Mouse (Mus musculus) forebrain, embryonic 12.5 days (tissue): Measurements from ENCODE around the gene Ephb1. TPM values are rescaled to one million over a fixed set of nuclear protein-coding genes. Genes with fewer than 3 reads are reported as not detected.

Source experiments
- ATAC-seq: fragments of 200-750 bp; cut with Nextera tagmentation; 2 replicates; pipeline ENCODE4 v1.8.0; 2017; ENCODE audit warnings: moderate TSS enrichment; ENCODE audit not compliant: low FRiP score
- H3K27ac ChIP-seq: fragments of 300-500 bp; sonication (generic); 2 replicates; pipeline ENCODE4 v1.5.1; 2016; ENCODE audit warnings: mild to moderate bottlenecking
- H3K27me3 ChIP-seq: fragments of 300-500 bp; sonication (generic); 2 replicates; pipeline ENCODE4 v1.6.1; 2016; ENCODE audit warnings: mild to moderate bottlenecking
- H3K36me3 ChIP-seq: fragments of 300-500 bp; sonication (generic); replicated peaks from 2 replicates; pipeline ENCODE4 v1.6.1; 2016; ENCODE audit warnings: mild to moderate bottlenecking
- H3K4me1 ChIP-seq: fragments of 300-500 bp; sonication (generic); 2 replicates; pipeline ENCODE4 v1.6.1; 2016
- H3K4me2 ChIP-seq: fragments of 300-500 bp; sonication (generic); 2 replicates; pipeline ENCODE4 v1.6.1; 2016; ENCODE audit warnings: mild to moderate bottlenecking, moderate library complexity
- H3K4me3 ChIP-seq: fragments of 300-500 bp; sonication (generic); replicated peaks from 2 replicates; pipeline ENCODE4 v1.5.1; 2016; ENCODE audit warnings: mild to moderate bottlenecking
- H3K9ac ChIP-seq: fragments of 300-500 bp; sonication (generic); 2 replicates; pipeline ENCODE4 v1.6.1; 2016; ENCODE audit warnings: mild to moderate bottlenecking
- H3K9me3 ChIP-seq: fragments of 300-500 bp; sonication (generic); 2 replicates; pipeline ENCODE4 v1.6.1; 2016
- WGBS: fragments of 180-500 bp; shearing (Covaris S2); methylation state at CpG from one replicate; pipeline ENCODE4 v1.1.7; 2016; 5-methylcytosine and 5-hydroxymethylcytosine counted together
- polyA plus RNA-seq: library from polyadenylated mRNA; unstranded; fragments of >200 nt; fragmentation: Nextera tagmentation; extraction: Ambion mirVana; gene quantifications from 2 replicates; pipeline ENCODE4 v1.2.1, GENCODE M21; 2016

Gene Ephb1
- polyA plus RNA-seq, 1 experiment from 2014 or later = 26.7 TPM

DNA sequence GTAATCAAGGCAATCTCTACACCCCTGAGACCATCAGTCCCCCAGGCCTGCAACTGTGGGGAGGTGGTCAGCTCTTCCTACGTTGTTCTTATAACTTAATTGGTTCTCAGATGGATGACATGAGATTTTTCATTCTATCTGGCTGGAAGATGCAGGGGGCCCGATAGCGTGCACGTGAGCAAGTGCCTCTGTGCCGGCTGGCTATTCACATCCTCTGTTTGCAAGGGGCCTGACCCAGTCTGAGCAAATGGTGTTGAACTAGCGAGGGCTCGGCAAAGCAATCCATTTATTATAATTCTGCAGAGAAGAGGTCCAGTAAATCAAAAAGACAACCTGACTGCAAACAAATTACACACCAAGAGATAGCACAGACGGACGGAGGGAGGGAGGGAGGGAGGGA is 93.0 kb downstream of the Ephb1 start:
- peaks cover 63% of the 10 kb centered on the region for H3K4me1 ChIP-seq
- peak; percentile 67 for ATAC-seq
- H3K27me3 ChIP-seq = peaks cover 56% of the 10 kb centered on the region
- H3K9me3 ChIP-seq = no peaks in the 10 kb centered on the region
- H3K4me2 ChIP-seq = peak overlapping the region; percentile 19; the same call in 1 of the 2 replicates
- no peak overlapping the region for H3K9ac ChIP-seq
- H3K4me3 ChIP-seq = no peak overlapping the region
- WGBS = 3% methylated on average over 9 of the region's 9 CpGs
- H3K36me3 ChIP-seq = no peaks in the 10 kb centered on the region
- H3K27ac ChIP-seq = 0 out of 2 replicates have a peak overlapping the region, but pooled peaks have one; percentile 47

GRCm38 (mm10) chr9:102256407-102256806 is 98.1 kb downstream of the Ephb1 start:
- no peak overlapping the region for H3K4me2 ChIP-seq

DNA sequence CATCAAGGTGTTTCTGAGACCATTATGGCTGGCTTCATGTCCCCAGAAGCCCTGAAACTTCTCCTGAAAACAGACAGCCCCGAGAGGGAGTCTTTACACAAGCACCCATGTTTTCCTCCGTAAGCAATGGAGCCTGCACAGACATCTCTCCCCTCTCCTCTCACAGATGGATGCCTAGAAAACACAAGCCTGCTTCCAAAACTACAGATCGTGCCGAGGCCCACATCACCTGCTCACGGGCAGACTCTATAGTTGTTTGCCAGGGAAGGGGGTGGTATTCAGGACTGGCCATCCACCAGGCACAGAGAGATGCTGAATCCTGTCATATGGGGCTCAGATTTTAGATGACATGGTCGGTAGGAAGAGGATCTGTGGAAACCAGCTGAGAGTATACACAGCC is 98.7 kb downstream of the Ephb1 start:
- Histone ChIP-seq H3K27me3 (peaks cover 87% of the 10 kb centered on the region), H3K4me1 (peaks cover 24% of the 10 kb centered on the region), H3K4me2 (no peak overlapping the region), H3K9ac (no peak overlapping the region), H3K36me3 (no peaks in the 10 kb centered on the region), H3K27ac (no peak overlapping the region), H3K4me3 (no peak overlapping the region), H3K9me3 (no peaks in the 10 kb centered on the region)
- WGBS = 87% methylated on average over 6 of the region's 6 CpGs
- no peak for ATAC-seq

More at GRCm38 (mm10) chr9:102256407-102256806, 98.1 kb downstream of the Ephb1 start:
- H3K9me3 ChIP-seq = no peaks in the 10 kb centered on the region
- no peak overlapping the region for H3K9ac ChIP-seq
- peaks cover 30% of the 10 kb centered on the region for H3K4me1 ChIP-seq
- H3K27me3 ChIP-seq = peaks cover 84% of the 10 kb centered on the region
- H3K27ac ChIP-seq = no peak overlapping the region
- WGBS = 92% methylated on average over 5 of the region's 5 CpGs
- no peaks in the 10 kb centered on the region for H3K36me3 ChIP-seq
- ATAC-seq = no peak
- H3K4me3 ChIP-seq = no peak overlapping the region

DNA sequence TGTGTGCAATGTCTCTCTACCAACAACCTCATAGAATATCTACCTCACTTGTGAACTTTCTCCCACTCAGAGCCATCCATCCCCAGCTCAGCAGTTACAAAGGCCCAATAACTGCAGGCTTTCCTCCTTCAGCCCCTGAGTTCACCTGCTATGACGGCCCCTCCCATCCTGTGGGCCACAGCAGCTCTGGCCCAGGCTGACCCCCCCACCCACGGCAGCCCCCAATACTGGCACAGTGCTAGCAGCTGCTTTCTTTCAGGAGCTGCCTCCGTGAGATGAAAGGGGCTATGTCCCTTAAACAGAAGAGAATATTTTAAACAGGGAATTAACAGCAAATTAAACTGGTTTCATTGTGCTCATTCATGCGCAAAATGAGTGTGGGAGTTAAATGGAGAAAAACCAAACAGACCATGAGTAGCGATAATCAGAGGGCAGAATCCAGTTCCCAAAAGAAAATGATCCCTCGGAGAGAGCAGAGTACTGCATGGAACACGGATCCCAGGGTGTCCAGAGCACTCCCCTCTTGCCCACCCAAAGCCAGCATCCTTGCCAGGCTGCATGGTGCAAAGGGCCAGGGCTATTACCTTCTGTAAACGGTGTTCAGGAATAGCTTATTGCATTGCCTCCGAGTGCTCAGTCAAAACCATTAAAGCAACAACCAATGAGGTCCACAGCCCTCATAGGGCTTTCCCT is 105.2 kb downstream of the Ephb1 start:
- Histone ChIP-seq H3K4me1 (peaks cover 50% of the 10 kb centered on the region), H3K4me2 (peak overlapping the region; percentile 25), H3K4me3 (no peak overlapping the region), H3K9me3 (no peaks in the 10 kb centered on the region), H3K9ac (0 out of 2 replicates have a peak overlapping the region, but pooled peaks have one; percentile 8), H3K27me3 (peaks cover 87% of the 10 kb centered on the region), H3K36me3 (no peaks in the 10 kb centered on the region), H3K27ac (peak overlapping the region; percentile 33; the same call in 1 of the 2 replicates)
- peak; percentile 90 for ATAC-seq
- 2% methylated on average over 9 of the region's 9 CpGs for WGBS

DNA sequence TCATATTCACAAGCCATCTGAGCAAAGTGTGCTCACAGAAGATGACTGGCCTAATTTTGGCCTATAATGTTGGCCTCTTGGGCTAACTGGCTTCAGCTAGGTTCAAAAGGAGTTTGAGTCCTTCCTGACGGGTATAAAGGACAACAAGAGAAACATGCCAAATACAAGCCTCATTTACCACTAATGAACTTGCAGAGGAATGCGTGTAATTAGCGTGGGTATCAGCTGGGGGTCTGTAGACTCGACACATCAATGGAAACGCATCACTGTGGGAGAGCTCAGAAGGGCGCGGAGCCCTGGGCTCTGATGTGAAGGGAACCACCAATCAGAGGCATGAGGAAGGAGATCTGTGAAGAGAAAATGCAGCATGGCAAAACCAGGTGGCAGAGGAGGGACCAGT is 108.9 kb downstream of the Ephb1 start:
- Histone ChIP-seq H3K36me3 (no peaks in the 10 kb centered on the region), H3K4me1 (peaks cover 74% of the 10 kb centered on the region), H3K27me3 (peaks cover 88% of the 10 kb centered on the region), H3K4me3 (no peak overlapping the region), H3K27ac (0 out of 2 replicates have a peak overlapping the region, but pooled peaks have one; percentile 19), H3K4me2 (no peak overlapping the region), H3K9ac (no peak overlapping the region), H3K9me3 (no peaks in the 10 kb centered on the region)
- WGBS = 30% methylated on average over 7 of the region's 7 CpGs
- ATAC-seq = no peak

DNA sequence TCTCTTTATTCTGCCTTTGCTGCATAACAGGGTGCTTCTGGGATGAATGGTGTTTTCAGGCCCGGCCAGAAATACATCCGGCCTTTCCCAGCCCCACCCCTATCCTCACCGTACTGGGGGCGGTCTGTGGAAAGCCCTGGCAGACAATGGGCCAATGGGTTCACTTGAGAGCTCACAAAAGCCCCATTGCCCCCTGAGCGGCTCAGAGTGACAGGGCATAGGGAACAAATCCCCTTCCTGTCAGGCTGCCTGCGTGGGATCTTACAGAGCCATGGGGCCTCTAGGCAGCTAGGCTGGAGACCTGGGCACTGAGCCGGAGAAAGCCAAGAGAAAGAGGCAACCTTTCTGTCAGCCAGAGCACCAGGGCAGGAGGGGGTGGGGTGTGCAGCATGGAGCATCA is 111.2 kb downstream of the Ephb1 start:
- Histone ChIP-seq H3K4me2 (peak overlapping the region; percentile 23), H3K9me3 (no peaks in the 10 kb centered on the region), H3K27ac (peak overlapping the region; percentile 31), H3K4me1 (peaks cover 54% of the 10 kb centered on the region), H3K36me3 (no peaks in the 10 kb centered on the region), H3K4me3 (no peak overlapping the region), H3K27me3 (peaks cover 93% of the 10 kb centered on the region), H3K9ac (no peak overlapping the region)
- ATAC-seq = peak; percentile 85
- WGBS = under 1% methylated on average over 7 of the region's 7 CpGs

DNA sequence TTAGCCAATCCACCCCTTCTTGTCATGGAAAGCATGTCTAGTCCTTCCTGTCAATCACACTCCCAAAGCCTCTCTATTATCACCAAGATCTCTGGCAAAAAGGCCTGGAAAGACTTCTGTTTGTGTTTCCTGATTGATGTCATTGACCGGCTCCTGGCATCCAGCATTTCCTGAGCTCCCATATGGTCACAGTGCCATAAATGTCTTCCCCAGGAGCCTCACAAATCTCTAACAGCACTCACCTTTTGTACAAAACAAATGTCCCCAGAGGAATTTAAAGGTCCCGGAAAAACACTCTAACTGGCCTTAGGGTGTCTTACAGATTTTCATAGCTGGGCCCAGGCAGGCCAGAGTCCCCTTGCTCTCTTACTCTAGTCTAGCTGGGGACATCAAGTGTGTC is 112.9 kb downstream of the Ephb1 start:
- 79% methylated on average over 2 of the region's 2 CpGs for WGBS
- H3K4me1 ChIP-seq = peaks cover 41% of the 10 kb centered on the region
- ATAC-seq = no peak
- peaks cover 89% of the 10 kb centered on the region for H3K27me3 ChIP-seq
- no peak overlapping the region for H3K4me3 ChIP-seq
- no peaks in the 10 kb centered on the region for H3K36me3 ChIP-seq
- H3K9me3 ChIP-seq = no peaks in the 10 kb centered on the region
- H3K4me2 ChIP-seq = no peak overlapping the region
- H3K9ac ChIP-seq = no peak overlapping the region
- no peak overlapping the region for H3K27ac ChIP-seq

GRCm38 (mm10) chr9:102240215-102240614 is 114.3 kb downstream of the Ephb1 start:
- WGBS = 87% methylated on average over 4 of the region's 4 CpGs
- no peak overlapping the region for H3K9ac ChIP-seq
- no peak overlapping the region for H3K4me2 ChIP-seq
- no peak overlapping the region for H3K27ac ChIP-seq
- no peak overlapping the region for H3K4me3 ChIP-seq
- peaks cover 43% of the 10 kb centered on the region for H3K4me1 ChIP-seq
- H3K9me3 ChIP-seq = no peaks in the 10 kb centered on the region
- no peaks in the 10 kb centered on the region for H3K36me3 ChIP-seq
- no peak for ATAC-seq
- H3K27me3 ChIP-seq = peaks cover 84% of the 10 kb centered on the region

GRCm38 (mm10) chr9:102235444-102235951 is 119.0 kb downstream of the Ephb1 start:
- Histone ChIP-seq H3K27me3 (peaks cover 64% of the 10 kb centered on the region), H3K4me1 (peaks cover 34% of the 10 kb centered on the region), H3K36me3 (no peaks in the 10 kb centered on the region), H3K9ac (no peak overlapping the region), H3K27ac (no peak overlapping the region), H3K9me3 (no peaks in the 10 kb centered on the region), H3K4me2 (no peak overlapping the region), H3K4me3 (no peak overlapping the region)
- WGBS = 41% methylated on average over 4 of the region's 4 CpGs
- ATAC-seq = peak; percentile 74

DNA sequence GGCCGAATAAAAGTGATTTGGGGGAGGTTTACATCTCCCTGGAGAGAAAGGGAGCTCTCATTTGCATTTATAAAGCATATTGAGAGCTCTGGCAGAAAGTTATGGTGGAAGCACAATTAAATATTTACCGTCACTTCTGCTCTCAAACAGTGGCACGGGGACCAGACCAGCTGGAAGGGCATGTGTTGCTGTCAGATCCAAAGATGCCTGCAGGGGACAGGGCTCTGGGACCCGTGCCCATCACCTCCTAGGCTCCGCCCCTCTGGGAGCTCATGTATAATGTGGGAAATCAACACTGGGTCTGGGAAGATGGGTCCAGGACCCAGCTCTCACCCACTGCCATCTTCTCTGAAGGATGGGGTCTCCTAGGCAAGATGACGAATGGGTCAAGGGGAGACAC is 123.2 kb downstream of the Ephb1 start:
- no peak overlapping the region for H3K9ac ChIP-seq
- WGBS = 55% methylated on average over 6 of the region's 6 CpGs
- H3K4me1 ChIP-seq = peaks cover 34% of the 10 kb centered on the region
- H3K4me3 ChIP-seq = no peak overlapping the region
- H3K9me3 ChIP-seq = no peaks in the 10 kb centered on the region
- ATAC-seq = no peak; the same call in 1 of the 2 replicates
- no peaks in the 10 kb centered on the region for H3K36me3 ChIP-seq
- H3K27ac ChIP-seq = no peak overlapping the region
- H3K27me3 ChIP-seq = peaks cover 42% of the 10 kb centered on the region
- H3K4me2 ChIP-seq = no peak overlapping the region

GRCm38 (mm10) chr9:102216746-102217566 is 137.5 kb downstream of the Ephb1 start:
- ATAC-seq = no peak
- H3K27ac ChIP-seq = peak overlapping the region; percentile 42; the same call in 1 of the 2 replicates
- no peak overlapping the region for H3K4me3 ChIP-seq
- H3K4me2 ChIP-seq = no peak overlapping the region
- WGBS = 22% methylated on average over 7 of the region's 7 CpGs
- H3K36me3 ChIP-seq = no peaks in the 10 kb centered on the region; the same call in 1 of the 2 replicates
- no peaks in the 10 kb centered on the region for H3K9me3 ChIP-seq
- H3K27me3 ChIP-seq = peaks cover 66% of the 10 kb centered on the region
- no peak overlapping the region for H3K9ac ChIP-seq
- H3K4me1 ChIP-seq = peaks cover 44% of the 10 kb centered on the region

DNA sequence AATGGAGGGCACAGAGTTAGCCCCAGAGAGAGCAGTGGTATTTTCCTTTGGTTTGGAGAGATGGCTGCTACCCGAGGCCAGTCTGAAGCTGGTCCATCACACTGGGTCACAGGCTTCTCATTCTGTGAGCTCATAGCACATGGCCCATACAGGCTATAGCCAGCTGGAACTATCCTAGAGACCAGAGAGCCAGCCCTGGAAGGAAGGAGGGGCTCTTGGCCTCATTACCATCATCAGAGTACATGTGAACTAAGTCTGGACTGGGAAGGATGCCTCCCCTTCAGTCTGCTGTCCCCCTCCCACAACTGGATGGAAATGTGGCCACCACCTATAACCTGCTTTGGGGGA is 142.5 kb downstream of the Ephb1 start:
- no peak for ATAC-seq

More for the DNA sequence above, 142.5 kb downstream of the Ephb1 start:
- Histone ChIP-seq H3K4me3 (no peak overlapping the region), H3K4me1 (peaks cover 59% of the 10 kb centered on the region), H3K9me3 (no peaks in the 10 kb centered on the region), H3K27ac (peak overlapping the region; percentile 90), H3K4me2 (peak overlapping the region; percentile 24; the same call in 1 of the 2 replicates), H3K36me3 (no peaks in the 10 kb centered on the region), H3K9ac (no peak overlapping the region), H3K27me3 (peaks cover 59% of the 10 kb centered on the region)
- 0% methylated on average over 1 of the region's 1 CpGs for WGBS
